Comparison of ENCODE assay signal across 8 mouse cellular contexts in the genomic region with DNA sequence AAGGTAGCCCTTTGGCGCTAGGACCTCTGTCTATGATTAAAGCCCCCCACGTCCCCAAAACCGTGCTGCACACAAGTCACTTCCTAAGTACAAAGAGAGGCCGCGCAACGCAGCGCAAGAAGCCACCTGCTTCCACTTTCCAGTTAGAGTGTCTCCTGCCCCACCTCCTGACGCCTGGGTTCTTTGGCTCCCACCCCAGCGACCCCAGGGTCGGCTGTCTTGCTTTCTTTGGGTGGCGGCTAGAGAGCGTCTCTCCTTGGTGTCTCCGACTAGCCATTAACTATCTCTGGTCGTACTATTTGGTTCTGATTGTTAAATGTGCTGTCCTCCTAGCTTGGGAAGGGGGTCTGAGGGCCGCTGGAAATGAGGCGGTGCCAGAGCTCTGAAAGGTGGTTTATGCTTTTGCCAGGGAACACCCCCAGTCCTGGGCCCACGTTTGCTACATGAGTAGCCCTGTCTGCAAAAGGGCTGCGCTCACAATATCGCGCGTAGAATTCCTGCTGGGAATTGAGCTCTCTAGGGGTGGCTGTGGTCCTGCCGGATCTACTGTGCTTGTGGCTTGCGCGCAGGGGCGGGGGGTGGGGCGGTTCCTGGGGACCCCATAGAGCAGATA. TPM values are rescaled to one million over a fixed set of nuclear protein-coding genes. Genes with fewer than 3 reads are reported as not detected.
DNase-seq lines count a peak whose midpoint lies in the region; ATAC-seq and TF ChIP-seq lines count a peak whose summit lies in the region.

No protein-coding gene starts in this region.

- peak overlapping the region; percentile 85; the same call in 1 of the 2 replicates for H3K4me2 ChIP-seq in heart, embryonic 14.5 days (ENCODE audit: low read length)
- peak overlapping the region; percentile 66 for H3K4me2 ChIP-seq in forebrain, embryonic 16.5 days (ENCODE audit: low read length)
- peak overlapping the region; percentile 94 for H3K4me2 ChIP-seq in midbrain, embryonic 13.5 days (replicated peaks)

- no peak overlapping the region; a peak in 2 of 4 replicates for H3K4me3 ChIP-seq in heart, embryonic 14.5 days (ENCODE audit: control insufficient read depth in 1 of 2, insufficient read depth in 1 of 2, low read depth in 1 of 2, low read length in 2 of 2)
- H3K4me3 ChIP-seq in heart, adult 2 months: no peak overlapping the region
- peak overlapping the region; percentile 75 for H3K4me3 ChIP-seq in forebrain, embryonic 16.5 days (replicated peaks; ENCODE audit: low read length)
- H3K4me3 ChIP-seq in midbrain, embryonic 13.5 days (replicated peaks): peak overlapping the region; percentile 66

- no peak for TF ChIP-seq CTCF in heart, adult 2 months (IDR thresholded peaks at IDR 0.05)
- no peak for TF ChIP-seq CTCF in brain, embryonic 14.5 days (IDR thresholded peaks at IDR 0.05; ENCODE audit: borderline replicate concordance, extremely low read depth, insufficient read depth, insufficient read length)

- H3K4me1 ChIP-seq in heart, embryonic 14.5 days (ENCODE audit: control insufficient read depth in 2 of 2, insufficient read depth in 2 of 2, low read length in 2 of 2): peaks cover 3 to 6% of the 10 kb centered on the region in 2 experiments; a peak in 2 of 4 replicates
- no peaks in the 10 kb centered on the region for H3K4me1 ChIP-seq in heart, adult 2 months (ENCODE audit: control insufficient read depth, insufficient read depth, low read length)
- H3K4me1 ChIP-seq in forebrain, embryonic 16.5 days (replicated peaks; ENCODE audit: control insufficient read depth, insufficient read depth, low read length): peaks cover 24% of the 10 kb centered on the region
- peaks cover 25% of the 10 kb centered on the region for H3K4me1 ChIP-seq in midbrain, embryonic 13.5 days (replicated peaks)

- H3K27me3 ChIP-seq in heart, embryonic 14.5 days (ENCODE audit: control insufficient read depth, insufficient read depth, low read length): peaks cover 95% of the 10 kb centered on the region
- peaks cover 11% of the 10 kb centered on the region for H3K27me3 ChIP-seq in heart, adult 2 months (ENCODE audit: control insufficient read depth, insufficient read depth, low read length)
- no peaks in the 10 kb centered on the region for H3K27me3 ChIP-seq in forebrain, embryonic 16.5 days (replicated peaks; ENCODE audit: control insufficient read depth, insufficient read depth, low read length)
- peaks cover 65% of the 10 kb centered on the region for H3K27me3 ChIP-seq in midbrain, embryonic 13.5 days

- no peaks in the 10 kb centered on the region for H3K79me2 ChIP-seq in heart, adult 2 months (replicated peaks; ENCODE audit: control insufficient read depth, insufficient read depth, low read length)

- no peak for DNase-seq in heart, adult 2 months
- DNase-seq in brain, embryonic 14.5 days (ENCODE audit: low read depth): peak; percentile 66
- no peak for DNase-seq in thymus, postnatal 14 days
- DNase-seq in right cerebral cortex, postnatal 14 days: no peak
- no peak for DNase-seq in urinary bladder, adult 2 months (ENCODE audit: low spot score)

- H3K9me3 ChIP-seq in heart, embryonic 14.5 days (ENCODE audit: control insufficient read depth, low read length): no peaks in the 10 kb centered on the region
- H3K9me3 ChIP-seq in forebrain, embryonic 16.5 days (ENCODE audit: control insufficient read depth, low read length): no peaks in the 10 kb centered on the region
- H3K9me3 ChIP-seq in midbrain, embryonic 13.5 days: no peaks in the 10 kb centered on the region

- intact Hi-C loops in heart, adult 2 months (cut with DNase I): no loop called here

- no peak for TF ChIP-seq EP300 in heart, adult 2 months (IDR thresholded peaks at IDR 0.05; ENCODE audit: insufficient read depth, low read depth, low read length)

- no peak for TF ChIP-seq POLR2A in heart, adult 2 months (IDR thresholded peaks at IDR 0.05; ENCODE audit: insufficient read depth, low read depth, low read length)
- no peak for TF ChIP-seq POLR2A in brain, embryonic 14.5 days (IDR thresholded peaks at IDR 0.05; ENCODE audit: borderline replicate concordance, extremely low read depth, insufficient read depth, insufficient read length, poor library complexity, severe bottlenecking)

- WGBS in heart, embryonic 14.5 days: 1% methylated on average over 26 of the region's 26 CpGs
- 2% methylated on average over 26 of the region's 26 CpGs for WGBS in heart, adult 2 months
- 0% methylated on average over 26 of the region's 26 CpGs for WGBS in forebrain, embryonic 16.5 days
- under 1% methylated on average over 26 of the region's 26 CpGs for WGBS in midbrain, embryonic 13.5 days

- H3K9ac ChIP-seq in heart, embryonic 14.5 days (ENCODE audit: low read length): no peak overlapping the region
- no peak overlapping the region for H3K9ac ChIP-seq in heart, adult 2 months (ENCODE audit: low read depth, low read length)
- peak overlapping the region; percentile 84 for H3K9ac ChIP-seq in forebrain, embryonic 16.5 days (replicated peaks; ENCODE audit: low read depth, low read length)
- H3K9ac ChIP-seq in midbrain, embryonic 13.5 days (replicated peaks): peak overlapping the region; percentile 74

- no peaks in the 10 kb centered on the region for H3K36me3 ChIP-seq in heart, embryonic 14.5 days (ENCODE audit: control insufficient read depth, insufficient read depth, low read length)
- H3K36me3 ChIP-seq in heart, adult 2 months (ENCODE audit: control insufficient read depth, insufficient read depth, low read length): no peaks in the 10 kb centered on the region
- 0 out of 2 replicates have a peak, but pooled peaks cover 2% of the 10 kb centered on the region for H3K36me3 ChIP-seq in forebrain, embryonic 16.5 days (ENCODE audit: control insufficient read depth, insufficient read depth)
- peaks cover 18% of the 10 kb centered on the region for H3K36me3 ChIP-seq in midbrain, embryonic 13.5 days

- no peak overlapping the region for H3K27ac ChIP-seq in heart, embryonic 14.5 days (replicated peaks in 1 of 2; ENCODE audit: control insufficient read depth in 1 of 2, insufficient read depth in 1 of 2, low read depth in 2 of 2, low read length in 2 of 2)
- no peak overlapping the region for H3K27ac ChIP-seq in heart, adult 2 months
- H3K27ac ChIP-seq in forebrain, embryonic 16.5 days (ENCODE audit: low read length): peak overlapping the region; percentile 80
- H3K27ac ChIP-seq in midbrain, embryonic 13.5 days: peak overlapping the region; percentile 14; the same call in 1 of the 2 replicates

- ATAC-seq in heart, embryonic 14.5 days (ENCODE audit: insufficient number of reproducible peaks, insufficient read depth, low FRiP score, low read depth): no peak
- peak; percentile 41 for ATAC-seq in forebrain, embryonic 16.5 days
- ATAC-seq in midbrain, embryonic 13.5 days: peak; percentile 15; the same call in 1 of the 2 replicates

RNA-seq across cellular contexts. Expression of gene Wnt7a, which starts 0.9 kb away (rescaled TPM):
- not detected in 2 replicates for polyA plus RNA-seq in heart, embryonic 14.5 days (2014; fragmentation: Nextera tagmentation; extraction: Ambion mirVana)
- not detected for total RNA-seq in heart, adult 2 months (2021)
- polyA plus RNA-seq in heart, adult 2 months (2012; rRNA removed): not detected in 2 replicates
- 18.0 and 21.9 TPM in 2 replicates for polyA plus RNA-seq in brain, embryonic 14.5 days (2012; rRNA removed)
- polyA plus RNA-seq in forebrain, embryonic 16.5 days (2015; fragmentation: Nextera tagmentation; extraction: Ambion mirVana): 22.7 and 23.0 TPM in 2 replicates
- polyA plus RNA-seq in midbrain, embryonic 13.5 days (2015; fragmentation: Nextera tagmentation; extraction: Ambion mirVana): 9.4 and 9.9 TPM in 2 replicates
- polyA plus RNA-seq in urinary bladder, adult 2 months (2012; rRNA removed): not detected in 2 replicates

Comparison
In these comparisons a context has a peak if more than half of its experiments do, and no peak if none do; other contexts are left out.
1. H3K27ac ChIP-seq: peak in forebrain, embryonic 16.5 days (single experiment) and midbrain, embryonic 13.5 days (single experiment); none in heart, embryonic 14.5 days (0 of 2) and heart, adult 2 months (single experiment).
2. H3K4me3 ChIP-seq: peak in forebrain, embryonic 16.5 days (single experiment) and midbrain, embryonic 13.5 days (single experiment); none in heart, embryonic 14.5 days (0 of 2) and heart, adult 2 months (single experiment).
3. H3K9ac ChIP-seq: peak in forebrain, embryonic 16.5 days (single experiment) and midbrain, embryonic 13.5 days (single experiment); none in heart, embryonic 14.5 days (single experiment) and heart, adult 2 months (single experiment).
4. RNA of gene Wnt7a, which starts 0.9 kb away (polyA plus RNA-seq): 22.7 to 23.0 TPM in forebrain, embryonic 16.5 days, 18.0 to 21.9 TPM in brain, embryonic 14.5 days and 9.4 to 9.9 TPM in midbrain, embryonic 13.5 days; not detected in urinary bladder, adult 2 months, not detected in heart, embryonic 14.5 days and not detected in heart, adult 2 months; every median in the first group is over 10 times any median in the second.
5. Peak in every context shown above with its lines, with median percentiles within 50 percentile points of each other: H3K4me2 ChIP-seq.